Mouse (Mus musculus) forebrain, embryonic 11.5 days (tissue): Measurements from ENCODE around the gene Tekt2. TPM values are rescaled to one million over a fixed set of nuclear protein-coding genes. Genes with fewer than 3 reads are reported as not detected.

ENCODE experiments used
- ATAC-seq: fragments of 200-750 bp; cut with Nextera tagmentation; replicated peaks from 2 replicates; pipeline ENCODE4 v1.8.0; 2017; ENCODE audit warnings: moderate TSS enrichment; ENCODE audit not compliant: low FRiP score
- DNase-seq: peaks from one replicate; pipeline ENCODE4 v3.0.0-alpha.2; 2017; ENCODE audit warnings: low spot score
- H3K27ac ChIP-seq: fragments of 300-500 bp; sonication (generic); 2 replicates; pipeline ENCODE4 v1.5.1; 2014; ENCODE audit warnings: low read depth, low read length
- H3K27me3 ChIP-seq: fragments of 300-500 bp; sonication (generic); 2 replicates; pipeline ENCODE4 v1.6.1; 2014; ENCODE audit warnings: mild to moderate bottlenecking, low read length, mixed read lengths; ENCODE audit not compliant: control insufficient read depth, insufficient read depth
- H3K36me3 ChIP-seq: fragments of 300-500 bp; sonication (generic); 2 replicates; pipeline ENCODE4 v1.6.1; 2014; ENCODE audit warnings: mild to moderate bottlenecking, low read length, moderate library complexity, mixed read lengths; ENCODE audit not compliant: control insufficient read depth, insufficient read depth
- H3K4me1 ChIP-seq: fragments of 300-500 bp; sonication (generic); replicated peaks from 2 replicates; pipeline ENCODE4 v1.6.1; 2014; ENCODE audit warnings: low read length, mixed read lengths; ENCODE audit not compliant: control insufficient read depth, insufficient read depth
- H3K4me2 ChIP-seq: fragments of 300-500 bp; sonication (generic); 2 replicates; pipeline ENCODE4 v1.6.1; 2014; ENCODE audit warnings: low read depth, mild to moderate bottlenecking, low read length, moderate library complexity, mixed read lengths; ENCODE audit not compliant: severe bottlenecking
- H3K4me3 ChIP-seq: fragments of 300-500 bp; sonication (generic); 2 replicates; pipeline ENCODE4 v1.5.1; 2014; ENCODE audit warnings: low read depth, low read length
- H3K9ac ChIP-seq: fragments of 300-500 bp; sonication (generic); 2 replicates; pipeline ENCODE4 v1.6.1; 2014; ENCODE audit warnings: low read length
- H3K9me3 ChIP-seq: fragments of 300-500 bp; sonication (generic); 2 replicates; pipeline ENCODE4 v1.6.1; 2016; ENCODE audit warnings: low read length, mixed read lengths; ENCODE audit not compliant: control insufficient read depth
- WGBS: fragments of 180-500 bp; shearing (Covaris S2); extraction: QIAGEN DNeasy Blood & Tissue Kit; methylation state at CpG from one replicate; pipeline ENCODE4 v1.1.7; 2014; 5-methylcytosine and 5-hydroxymethylcytosine counted together
- polyA plus RNA-seq: library from polyadenylated mRNA; unstranded; fragments of >200 nt; fragmentation: Nextera tagmentation; extraction: Ambion mirVana; gene quantifications from 2 replicates; pipeline ENCODE4 v1.2.1, GENCODE M21; 2014

Gene Tekt2
- polyA plus RNA-seq, 1 experiment from 2014 or later, result 4.9 TPM

GRCm38 (mm10) chr4:126303877-126304276 lies 21.6 kb downstream of the Tekt2 start:
- Histone ChIP-seq H3K9me3 (no peaks in the 10 kb centered on the region), H3K4me2 (no peak overlapping the region), H3K27ac (no peak overlapping the region), H3K36me3 (no peaks in the 10 kb centered on the region), H3K4me3 (no peak overlapping the region), H3K4me1 (peaks cover 9% of the 10 kb centered on the region; the same call in 1 of the 2 replicates), H3K27me3 (peaks cover 36% of the 10 kb centered on the region), H3K9ac (no peak overlapping the region)
- DNase-seq (no peak), ATAC-seq (no peak)
- 65% methylated on average over 4 of the region's 4 CpGs for WGBS

GRCm38 (mm10) chr4:126301584-126302309 lies 23.7 kb downstream of the Tekt2 start:
- Histone ChIP-seq H3K27me3 (peaks cover 51% of the 10 kb centered on the region), H3K4me3 (peak overlapping the region; percentile 14), H3K4me1 (peaks cover 14% of the 10 kb centered on the region; the same call in 1 of the 2 replicates), H3K27ac (no peak overlapping the region), H3K36me3 (no peaks in the 10 kb centered on the region), H3K9ac (0 out of 2 replicates have a peak overlapping the region, but pooled peaks have one; percentile 27), H3K4me2 (peak overlapping the region; percentile 46), H3K9me3 (no peaks in the 10 kb centered on the region)
- 2% methylated on average over 27 of the region's 27 CpGs for WGBS
- ATAC-seq (no peak; the same call in 1 of the 2 replicates), DNase-seq (peak; percentile 52)

- Histone ChIP-seq H3K9ac (0 out of 2 replicates have a peak overlapping the region, but pooled peaks have one; percentile 27), H3K4me3 (peak overlapping the region; percentile 14), H3K27me3 (peaks cover 57% of the 10 kb centered on the region), H3K4me2 (peak overlapping the region; percentile 46), H3K4me1 (peaks cover 18% of the 10 kb centered on the region; the same call in 1 of the 2 replicates), H3K9me3 (no peaks in the 10 kb centered on the region), H3K27ac (no peak overlapping the region), H3K36me3 (no peaks in the 10 kb centered on the region)
- ATAC-seq (no peak), DNase-seq (peak; percentile 71)
- WGBS, result 1% methylated on average over 47 of the region's 50 CpGs
Measured at GRCm38 (mm10) chr4:126300916-126301583, 24.4 kb downstream of the Tekt2 start.

GRCm38 (mm10) chr4:126296617-126297101 lies 28.8 kb downstream of the Tekt2 start:
- Histone ChIP-seq H3K4me1 (peaks cover 18% of the 10 kb centered on the region; the same call in 1 of the 2 replicates), H3K36me3 (no peaks in the 10 kb centered on the region), H3K27me3 (peaks cover 46% of the 10 kb centered on the region), H3K9ac (peak overlapping the region; percentile 55), H3K4me2 (peak overlapping the region; percentile 66), H3K27ac (no peak overlapping the region), H3K4me3 (peak overlapping the region; percentile 19), H3K9me3 (no peaks in the 10 kb centered on the region)
- ATAC-seq (no peak), DNase-seq (peak; percentile 75)
- under 1% methylated on average over 34 of the region's 34 CpGs for WGBS

- no peak overlapping the region for H3K4me3 ChIP-seq
- no peak for DNase-seq
- H3K9ac ChIP-seq, result no peak overlapping the region
- H3K9me3 ChIP-seq, result no peaks in the 10 kb centered on the region
- H3K36me3 ChIP-seq, result no peaks in the 10 kb centered on the region
- ATAC-seq, result no peak
- H3K4me2 ChIP-seq, result no peak overlapping the region
- H3K4me1 ChIP-seq, result peaks cover 13% of the 10 kb centered on the region; the same call in 1 of the 2 replicates
- H3K27ac ChIP-seq, result no peak overlapping the region
- WGBS, result 42% methylated on average over 4 of the region's 4 CpGs
- H3K27me3 ChIP-seq, result peaks cover 39% of the 10 kb centered on the region
Measured at GRCm38 (mm10) chr4:126295937-126296336, 29.6 kb downstream of the Tekt2 start.

- Histone ChIP-seq H3K9me3 (no peaks in the 10 kb centered on the region), H3K27me3 (peaks cover 32% of the 10 kb centered on the region), H3K27ac (no peak overlapping the region), H3K4me2 (no peak overlapping the region), H3K4me1 (peaks cover 9% of the 10 kb centered on the region; the same call in 1 of the 2 replicates), H3K4me3 (no peak overlapping the region), H3K9ac (no peak overlapping the region), H3K36me3 (no peaks in the 10 kb centered on the region)
- no peak for DNase-seq
- ATAC-seq, result no peak
- WGBS, result 69% methylated on average over 6 of the region's 6 CpGs
Measured at GRCm38 (mm10) chr4:126295152-126295551, 30.3 kb downstream of the Tekt2 start.

- DNase-seq, result no peak
- Histone ChIP-seq H3K9ac (no peak overlapping the region), H3K27ac (no peak overlapping the region), H3K9me3 (no peaks in the 10 kb centered on the region), H3K27me3 (peaks cover 31% of the 10 kb centered on the region), H3K4me1 (peaks cover 3% of the 10 kb centered on the region; the same call in 1 of the 2 replicates), H3K4me2 (no peak overlapping the region), H3K4me3 (no peak overlapping the region), H3K36me3 (no peaks in the 10 kb centered on the region)
- ATAC-seq, result no peak
- 19% methylated on average over 13 of the region's 13 CpGs for WGBS
Measured at GRCm38 (mm10) chr4:126291196-126291595, 34.3 kb downstream of the Tekt2 start.

GRCm38 (mm10) chr4:126290314-126290713 lies 35.2 kb downstream of the Tekt2 start:
- 0 out of 2 replicates have a peak, but pooled peaks cover 3% of the 10 kb centered on the region for H3K4me1 ChIP-seq
- ATAC-seq, result no peak

More at GRCm38 (mm10) chr4:126290314-126290713, 35.2 kb downstream of the Tekt2 start:
- 85% methylated on average over 8 of the region's 8 CpGs for WGBS
- no peak overlapping the region for H3K4me2 ChIP-seq
- DNase-seq, result no peak
- H3K9ac ChIP-seq, result no peak overlapping the region
- H3K9me3 ChIP-seq, result no peaks in the 10 kb centered on the region
- no peak overlapping the region for H3K4me3 ChIP-seq
- H3K36me3 ChIP-seq, result no peaks in the 10 kb centered on the region
- no peak overlapping the region for H3K27ac ChIP-seq
- peaks cover 33% of the 10 kb centered on the region for H3K27me3 ChIP-seq
